Mouse (Mus musculus) CD8-positive naive resting alpha-beta T cell, adult 2 months (primary cell): ENCODE measurements around the gene Crim1.

Experiments
- DNase-seq, 2 experiments: peaks; one replicate each; pipeline ENCODE4 v3.0.0; 2022; ENCODE audit warnings: low read depth in 2 of 2, low spot score in 2 of 2

Crim1 gene

GRCm38 (mm10) chr17:78283271-78283992, 83.4 kb downstream of the Crim1 start:
- no peak for DNase-seq

GRCm38 (mm10) chr17:78286021-78286420, 86.0 kb downstream of the Crim1 start:
- no peak for DNase-seq

DNA sequence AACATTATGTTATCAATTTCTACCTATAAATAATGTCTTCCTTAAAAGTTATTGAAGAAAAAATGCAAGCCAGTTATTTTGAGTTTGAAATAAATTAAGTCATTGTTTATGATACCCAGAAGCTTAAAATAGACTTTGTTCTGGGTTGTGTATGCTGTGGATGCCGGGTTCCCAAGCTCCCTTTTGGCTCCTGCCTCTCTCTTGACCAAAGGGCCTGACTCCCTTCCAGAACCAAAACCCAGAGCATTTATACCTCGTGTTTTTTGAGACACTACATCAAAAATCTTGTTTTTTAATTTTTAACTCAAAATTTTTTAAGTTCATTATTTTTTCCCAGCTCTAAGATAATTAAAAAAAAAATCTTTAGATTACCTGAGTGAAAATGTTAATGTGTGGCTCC, 87.3 kb downstream of the Crim1 start:
- DNase-seq: no peak

DNA sequence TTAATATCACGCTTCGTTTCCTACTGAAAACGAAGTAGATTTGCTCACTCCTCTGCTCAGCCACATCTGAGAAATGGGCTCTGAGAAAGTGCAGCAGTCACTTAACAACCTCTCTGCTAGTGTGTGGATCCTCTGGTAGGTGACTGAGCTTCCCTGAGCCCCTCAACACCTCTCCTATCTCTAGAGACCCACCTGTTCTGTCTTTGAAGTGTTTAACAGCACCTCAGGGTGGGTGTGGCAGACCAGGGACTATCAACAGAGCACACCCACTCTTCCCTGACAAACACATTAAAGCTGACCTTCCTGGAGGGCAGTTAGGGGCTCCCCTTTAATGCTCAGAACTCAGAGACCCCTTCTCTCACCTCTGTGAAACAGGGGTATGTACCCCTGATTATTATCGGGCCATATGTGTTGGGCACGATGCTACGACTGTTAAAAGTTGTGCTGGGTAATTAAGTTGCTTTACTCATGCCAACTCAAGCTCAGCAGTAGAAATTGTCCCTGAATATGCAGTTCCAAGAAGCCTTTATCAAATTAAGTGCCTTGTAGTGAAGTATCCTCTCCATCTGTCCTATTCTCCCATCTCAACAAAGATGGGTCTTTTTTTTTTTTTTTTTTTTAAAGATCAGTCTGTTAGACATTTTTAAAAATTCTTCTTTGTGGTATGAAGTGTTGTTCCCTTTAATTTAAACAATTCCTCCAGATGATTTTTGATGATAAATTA, 90.3 kb downstream of the Crim1 start:
- DNase-seq: no peak

DNA sequence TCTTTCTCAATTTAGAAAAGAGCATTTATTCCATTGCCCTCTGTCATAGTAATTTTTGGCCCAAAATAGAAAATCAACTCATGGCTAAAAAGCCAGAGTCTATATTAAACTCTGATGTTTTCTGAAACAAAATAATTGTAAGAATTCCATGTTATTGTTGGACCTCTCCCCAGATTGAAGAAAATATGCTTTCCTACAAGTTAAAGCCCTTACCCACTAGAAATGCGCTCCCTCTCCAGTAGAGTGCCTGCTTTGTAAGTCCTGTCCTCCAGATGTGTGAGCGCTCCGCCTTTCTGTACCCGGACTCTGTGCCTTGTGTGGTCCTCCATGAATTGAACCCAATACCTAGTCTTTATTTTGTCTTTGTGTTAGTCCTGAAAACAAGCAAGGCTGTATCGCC, 91.0 kb downstream of the Crim1 start:
- no peak for DNase-seq

DNA sequence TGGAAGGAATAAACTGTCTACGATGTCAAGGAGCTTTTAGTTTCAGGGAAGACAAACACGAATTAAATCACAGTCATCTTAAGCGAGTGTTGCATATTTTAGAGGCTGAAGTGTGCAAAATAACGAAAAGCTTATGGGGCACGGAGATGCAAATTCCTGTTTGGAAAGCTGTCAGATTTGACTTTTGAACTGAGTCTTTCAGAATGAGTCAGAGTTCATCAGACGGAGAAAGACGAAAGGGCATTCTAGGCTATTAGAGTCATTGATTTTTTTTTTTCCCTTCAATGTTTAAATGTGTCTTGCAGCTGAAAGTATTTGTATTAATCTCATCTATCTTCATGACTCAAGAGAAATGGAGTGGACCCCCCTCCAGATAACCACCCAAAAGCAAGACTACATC, 92.3 kb downstream of the Crim1 start:
- DNase-seq: no peak

DNA sequence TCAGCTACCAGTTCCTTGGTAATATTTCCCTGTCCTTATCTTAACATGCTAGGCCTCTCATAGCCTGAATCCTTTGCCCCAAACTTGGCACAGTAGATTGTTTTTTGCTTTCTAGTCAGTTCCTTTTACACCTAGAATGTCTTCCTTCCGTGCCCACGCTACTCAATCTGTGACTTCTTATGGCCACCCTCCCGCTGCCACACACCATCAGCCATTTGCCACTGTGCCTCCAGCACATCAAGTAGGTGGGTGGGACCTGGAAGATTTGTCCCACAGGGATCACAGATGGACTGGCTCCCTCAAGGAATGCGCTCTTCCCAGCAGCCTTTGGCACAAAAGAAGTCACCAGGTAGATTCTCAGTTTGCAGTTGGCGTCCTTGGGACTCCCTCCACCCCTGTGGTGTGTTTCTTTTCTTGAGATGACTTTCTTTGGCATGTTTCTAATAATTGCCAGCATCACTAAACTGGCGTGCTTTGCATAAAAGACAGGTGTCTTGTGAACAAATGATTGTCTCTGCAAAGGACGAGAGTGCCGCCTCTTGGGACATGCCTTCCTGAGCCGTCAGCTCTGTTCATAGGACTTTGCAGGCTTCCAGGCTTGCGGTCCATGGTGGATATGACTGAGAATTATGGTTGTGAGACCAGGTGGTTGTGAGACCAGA, 92.9 kb downstream of the Crim1 start:
- DNase-seq: no peak

DNA sequence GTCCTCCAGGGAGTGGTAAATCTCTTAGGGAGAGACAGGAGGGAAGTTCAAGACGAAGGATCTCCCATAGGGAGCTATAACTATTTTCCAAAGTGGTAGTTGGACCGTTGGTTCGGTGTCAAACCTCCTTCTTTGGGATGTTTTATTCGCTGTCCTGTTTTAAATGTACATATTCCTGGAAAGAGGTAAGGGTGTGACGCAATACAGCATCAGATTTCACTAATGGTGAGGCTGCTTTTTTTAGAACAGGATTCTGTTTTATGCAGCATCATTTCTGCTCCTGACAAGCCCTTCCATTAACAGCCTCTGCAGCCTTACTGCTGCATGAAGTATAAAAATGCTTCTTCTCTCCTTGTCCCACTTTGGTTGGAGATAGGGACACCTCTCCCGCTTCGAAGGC, 95.9 kb downstream of the Crim1 start:
- DNase-seq: no peak

- DNase-seq: no peak
Observed at GRCm38 (mm10) chr17:78298140-78298539, 98.1 kb downstream of the Crim1 start.

DNA sequence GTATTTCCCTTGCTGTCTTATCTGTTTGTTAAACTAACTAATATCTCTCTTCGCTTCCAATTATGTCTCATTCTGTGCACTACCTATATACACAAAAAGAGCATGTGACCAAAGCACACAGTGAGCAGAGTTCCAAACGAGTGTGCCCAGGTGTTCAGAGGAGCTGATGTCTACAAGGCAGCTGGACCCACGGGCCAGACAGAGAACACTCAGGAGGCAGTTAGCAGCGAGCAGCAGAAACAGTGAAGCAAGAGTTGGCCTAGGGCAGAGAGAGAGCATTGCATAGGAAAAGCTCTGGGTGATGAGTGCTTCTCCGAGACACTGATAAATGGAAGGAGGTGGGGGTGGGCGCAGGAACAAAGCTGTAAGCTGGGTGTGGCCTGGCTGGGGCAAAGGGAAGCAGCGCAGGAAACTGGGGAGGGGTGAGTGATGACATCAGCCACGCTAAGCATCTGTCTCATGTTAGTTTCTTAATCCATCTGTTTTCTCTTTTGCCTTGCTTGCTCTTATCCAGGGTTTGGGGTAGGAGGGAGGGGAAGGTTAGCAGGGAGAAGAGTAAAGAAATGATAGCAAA, 99.0 kb downstream of the Crim1 start:
- no peak for DNase-seq

GRCm38 (mm10) chr17:78303053-78303452, 103.0 kb downstream of the Crim1 start:
- DNase-seq: no peak

GRCm38 (mm10) chr17:78304059-78304458, 104.0 kb downstream of the Crim1 start:
- no peak for DNase-seq

DNA sequence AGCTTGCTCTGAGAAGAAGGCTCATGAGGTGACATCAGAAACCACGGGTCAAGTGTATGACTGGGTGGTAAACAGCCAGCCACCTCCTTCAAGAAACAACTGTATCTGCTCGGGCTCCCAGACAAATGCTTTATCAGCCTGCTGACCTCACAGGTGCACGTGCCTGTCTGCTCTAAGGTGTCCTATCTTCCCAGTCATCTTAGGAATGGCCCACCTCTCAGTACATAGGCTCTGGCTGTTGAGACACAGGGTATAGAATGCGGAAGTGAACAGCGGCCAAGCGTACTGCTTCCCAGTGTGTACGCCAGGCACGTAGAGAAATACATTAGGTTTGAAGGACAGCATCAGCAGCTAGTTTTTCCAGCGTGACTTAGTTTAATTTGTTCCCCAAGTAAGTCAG, 106.4 kb downstream of the Crim1 start:
- DNase-seq: no peak

DNA sequence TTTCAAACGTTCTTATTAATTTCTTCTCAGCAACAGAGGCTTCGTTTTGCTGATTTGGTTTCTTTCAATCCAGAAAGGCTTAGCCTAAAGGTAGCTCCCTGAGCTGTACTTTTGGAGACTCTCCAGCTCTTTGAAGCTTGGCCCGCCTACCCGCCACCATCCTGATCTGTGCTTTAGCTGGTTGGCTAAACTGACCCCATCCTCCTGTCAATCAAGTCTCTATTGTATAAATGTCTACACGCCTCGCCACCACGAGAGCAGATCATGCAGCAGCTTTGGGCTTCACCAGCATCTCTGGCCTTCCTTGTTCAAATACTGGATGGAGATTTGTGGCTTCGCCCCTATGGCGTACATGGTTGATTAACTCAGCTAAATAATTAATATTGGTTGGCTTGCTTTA, 108.2 kb downstream of the Crim1 start:
- DNase-seq: no peak

DNA sequence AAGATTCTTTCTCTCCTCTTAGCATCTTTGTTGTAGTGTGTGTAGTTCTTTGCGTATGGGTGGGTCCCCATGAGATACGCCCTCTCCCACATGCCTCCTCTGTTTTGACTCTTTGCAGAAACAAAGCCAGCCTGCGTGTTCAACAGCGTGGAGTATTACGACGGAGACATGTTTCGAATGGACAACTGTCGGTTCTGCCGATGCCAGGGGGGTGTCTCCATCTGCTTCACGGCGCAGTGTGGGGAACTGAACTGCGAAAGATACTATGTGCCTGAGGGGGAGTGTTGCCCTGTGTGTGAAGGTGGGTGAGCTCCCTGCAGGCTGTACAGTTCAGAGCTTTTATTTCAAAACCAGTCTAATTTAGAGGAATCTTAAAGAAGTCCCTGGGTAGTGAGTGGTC, 113.0 kb downstream of the Crim1 start:
- no peak for DNase-seq

DNA sequence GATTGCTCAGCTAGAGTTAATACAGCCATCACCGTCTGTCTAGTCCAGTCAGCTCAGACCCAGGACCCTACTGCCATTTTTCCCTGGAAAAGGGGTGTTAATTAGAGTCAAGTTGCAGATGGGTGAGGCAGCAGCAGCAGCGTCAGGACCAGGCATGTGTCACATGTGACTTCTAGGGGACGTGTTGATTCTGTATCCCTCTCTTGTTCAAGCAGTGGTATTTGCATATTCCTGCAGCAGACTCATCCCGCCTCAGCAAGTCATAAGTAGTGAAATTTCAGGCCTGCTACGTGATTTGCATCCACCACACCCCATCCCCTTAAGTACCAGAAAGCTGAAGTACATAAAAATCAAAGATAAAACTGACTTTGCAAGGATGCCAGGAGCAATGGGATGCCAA, 113.6 kb downstream of the Crim1 start:
- no peak for DNase-seq

DNA sequence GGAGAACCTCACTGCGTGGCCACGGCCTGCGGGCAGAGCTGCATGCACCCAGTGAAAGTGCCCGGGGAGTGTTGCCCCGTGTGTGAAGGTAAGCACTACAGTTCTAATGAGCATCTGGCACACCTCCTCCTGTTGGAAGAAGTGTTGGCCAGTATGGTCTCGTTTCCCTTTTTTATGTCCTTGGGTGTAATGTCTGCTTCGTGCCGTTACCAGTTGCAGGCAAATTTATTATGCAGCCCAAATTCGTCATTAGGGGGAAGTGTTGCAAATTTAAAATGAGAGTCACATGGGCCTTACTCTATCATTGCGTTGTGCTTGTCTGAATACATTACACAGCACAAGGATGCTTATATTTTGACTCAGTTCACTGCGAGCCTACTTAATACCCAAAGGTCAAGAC, 115.6 kb downstream of the Crim1 start:
- DNase-seq: no peak

DNA sequence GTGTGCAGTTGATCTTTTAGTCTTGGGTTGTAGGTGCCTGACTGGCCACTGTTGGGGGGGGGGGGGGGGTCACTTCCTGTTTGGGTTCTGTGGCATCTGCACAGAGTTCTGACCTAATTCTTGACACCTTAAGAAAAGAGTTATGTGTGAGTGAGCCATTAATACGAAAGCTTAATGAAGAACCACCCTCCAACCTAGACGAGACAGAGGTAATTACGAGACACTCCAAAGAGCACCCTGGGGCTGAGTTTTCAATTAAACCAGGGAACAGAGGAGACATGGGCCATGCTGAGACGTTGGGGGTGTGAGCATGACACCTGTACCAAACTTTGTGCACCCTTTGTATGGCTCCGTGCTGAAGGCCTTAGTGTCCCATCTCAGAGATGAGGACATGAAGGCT, 117.3 kb downstream of the Crim1 start:
- no peak for DNase-seq

GRCm38 (mm10) chr17:78318810-78319209, 118.8 kb downstream of the Crim1 start:
- no peak for DNase-seq

GRCm38 (mm10) chr17:78321216-78321835, 121.3 kb downstream of the Crim1 start:
- no peak for DNase-seq
